Mouse (Mus musculus) lung, adult 2 months (tissue): ENCODE results near the gene Galntl6.

Experiments used
- CTCF ChIP-seq: fragments of 200-500 bp; IDR thresholded peaks from 2 replicates; pipeline ENCODE4 v1.5.1; 2011; ENCODE audit warnings: mild to moderate bottlenecking, low read length, control low read depth; ENCODE audit not compliant: insufficient read depth
- POLR2A ChIP-seq: fragments of 200-500 bp; IDR thresholded peaks from 2 replicates; pipeline ENCODE4 v1.6.1; 2011; ENCODE audit warnings: low read depth, mild to moderate bottlenecking, control low read depth, low read length, borderline replicate concordance; ENCODE audit errors: extremely low read depth

- TF ChIP-seq POLR2A (no peak), CTCF (no peak)
Measured at GRCm38 (mm10) chr8:58568086-58568485, 344.4 kb downstream of the Galntl6 start.
